Mouse (Mus musculus) layer of hippocampus, adult 9-11 months (tissue): ENCODE data around the gene Cnot8.
"Not testable (repeated sequence)": the region's sequence is repeated elsewhere in the genome, so short reads cannot be mapped to it uniquely, and the experiment has no call there.

Source experiments
- DNase-seq: peaks from one replicate; pipeline ENCODE4 v3.0.0; 2022

Gene Cnot8

GRCm38 (mm10) chr11:58103697-58104306 lies at the start of gene Cnot8:
Gene Cnot8 (plus strand): TSS chr11:58104153.
- peak; percentile 99 for DNase-seq

DNA sequence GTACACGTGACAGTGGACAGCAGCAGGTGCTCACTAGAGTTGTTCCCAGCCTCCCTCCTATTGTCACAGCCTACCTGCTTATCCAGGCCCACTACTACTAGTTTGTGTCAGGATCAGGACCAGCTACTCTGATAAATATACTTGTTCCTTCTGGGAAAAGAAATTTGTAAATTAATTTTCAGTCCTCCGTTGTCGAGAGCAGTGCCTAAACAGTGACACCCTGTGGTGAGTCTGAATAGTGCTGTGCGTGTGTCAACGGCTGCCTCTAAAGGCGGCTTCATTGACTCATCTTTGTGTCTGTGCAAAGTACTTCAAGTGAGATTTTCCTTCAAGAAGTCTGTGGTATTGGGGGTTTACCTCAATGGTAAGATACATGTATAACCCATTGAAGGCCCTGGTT lies 46.5 kb upstream of the Cnot8 start:
- no peak for DNase-seq

DNA sequence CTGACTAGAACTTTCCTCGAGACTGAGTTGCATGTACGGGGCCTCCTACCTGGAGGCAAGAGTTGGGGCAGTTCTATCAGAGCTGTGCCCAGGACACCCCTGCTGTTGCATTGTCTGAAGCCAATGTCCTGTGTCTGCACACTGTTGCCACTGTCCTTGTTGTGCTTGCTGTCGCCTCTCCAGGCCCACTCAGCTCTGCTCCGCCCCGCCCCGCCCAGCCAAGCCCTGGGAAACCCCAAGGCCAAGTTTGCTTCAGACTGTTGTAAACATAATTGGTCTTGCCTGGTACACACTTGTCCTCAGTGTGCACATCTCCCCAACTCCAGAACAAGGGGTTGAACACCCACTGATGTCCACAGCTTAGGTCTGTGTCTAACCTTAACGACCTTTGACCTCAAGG lies 44.2 kb upstream of the Cnot8 start:
- not testable (repeated sequence) for DNase-seq

- DNase-seq = not testable (repeated sequence)
These were observed 42.7 kb upstream of the Cnot8 start for GRCm38 (mm10) chr11:58061218-58061617.

- DNase-seq = no peak
These were observed 41.4 kb upstream of the Cnot8 start for GRCm38 (mm10) chr11:58062586-58062985.

GRCm38 (mm10) chr11:58065025-58065424 lies 38.9 kb upstream of the Cnot8 start:
- DNase-seq = no peak

DNA sequence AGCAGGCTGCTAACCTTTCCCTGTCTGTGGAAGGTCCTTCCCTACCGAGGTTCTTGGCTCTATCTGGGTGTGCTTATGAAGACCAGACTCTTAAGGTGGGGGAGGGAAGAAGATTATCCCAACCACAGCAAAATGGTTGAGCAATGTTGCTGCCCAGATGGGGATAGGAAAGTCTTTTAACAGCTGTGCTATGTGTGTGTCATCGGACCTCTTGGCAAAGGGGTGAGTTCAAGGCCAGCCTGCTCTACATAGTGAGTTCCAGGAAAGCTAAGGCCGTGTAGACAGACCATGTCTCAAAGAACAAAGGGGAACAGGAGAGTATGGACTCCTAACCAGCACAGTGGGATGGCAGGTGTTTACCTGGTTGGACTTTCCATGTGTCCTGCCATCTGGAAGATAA lies 31.0 kb upstream of the Cnot8 start:
- DNase-seq = no peak

DNA sequence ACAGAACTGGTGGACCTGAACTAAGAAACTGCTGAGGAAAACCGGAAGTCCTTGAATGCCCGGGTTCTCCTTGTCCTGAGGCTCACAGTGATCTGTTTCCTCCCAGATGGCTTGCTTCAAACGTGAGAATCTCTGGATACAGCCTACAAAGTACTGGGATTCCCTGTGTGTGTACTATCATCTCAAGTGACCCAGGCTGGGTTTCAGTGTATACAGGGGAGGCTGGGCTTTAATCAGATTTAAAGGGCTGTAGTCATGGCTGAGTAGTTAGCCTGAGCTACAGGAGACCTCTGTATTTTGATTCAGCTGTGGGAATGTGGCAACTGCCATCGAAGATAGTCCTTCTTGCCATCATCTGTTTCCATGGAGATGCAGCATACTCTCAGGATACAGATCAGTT lies 26.7 kb upstream of the Cnot8 start:
- DNase-seq = no peak

GRCm38 (mm10) chr11:58081716-58082115 lies 22.2 kb upstream of the Cnot8 start:
- no peak for DNase-seq

DNA sequence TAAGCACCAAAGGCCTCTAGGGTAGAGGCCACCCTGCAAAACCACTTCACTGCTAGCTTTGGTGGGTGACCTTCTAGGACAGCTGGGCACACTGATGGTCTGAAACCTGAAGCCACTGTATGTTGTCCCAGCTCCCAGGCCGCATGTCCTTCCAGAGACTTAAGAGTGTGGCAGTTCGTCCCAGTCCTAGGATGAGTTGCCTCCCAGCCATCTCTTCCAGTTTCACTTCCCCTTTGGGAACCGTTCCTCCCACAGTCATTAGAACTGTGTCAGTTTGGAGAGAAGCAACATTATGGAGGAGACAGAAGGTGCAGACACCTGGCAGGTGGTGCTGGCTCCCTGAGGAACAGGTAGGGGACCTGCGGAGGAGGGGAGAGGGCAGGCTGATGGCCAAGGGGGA lies 11.4 kb upstream of the Cnot8 start:
- DNase-seq = no peak

GRCm38 (mm10) chr11:58093021-58093528 lies 10.9 kb upstream of the Cnot8 start, which contains the start of gene Gm12248:
Gene Gm12248 (minus strand): TSS chr11:58093134.
- DNase-seq = peak; percentile 14

- DNase-seq = no peak
These were observed 9.2 kb upstream of the Cnot8 start for GRCm38 (mm10) chr11:58094766-58095165.

GRCm38 (mm10) chr11:58095561-58095960 lies 8.4 kb upstream of the Cnot8 start:
- no peak for DNase-seq

DNA sequence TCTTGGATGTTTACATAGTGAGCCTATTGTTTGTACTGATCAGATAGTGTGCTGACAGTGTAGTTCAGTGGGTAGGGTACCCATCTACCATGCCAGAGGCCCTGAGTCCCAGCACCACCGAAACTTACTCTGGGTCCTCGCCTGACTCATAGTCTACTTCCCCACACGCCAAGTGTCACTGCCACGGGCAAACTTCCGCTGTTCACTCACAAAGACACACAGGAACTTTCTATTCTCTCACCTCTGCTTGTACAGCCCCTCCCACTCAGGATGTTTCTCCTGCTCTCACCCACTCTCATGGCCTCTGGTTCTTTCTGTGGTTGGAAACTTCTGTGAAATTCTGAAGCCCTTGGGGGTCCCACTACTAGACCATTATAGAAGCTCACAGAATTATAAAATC lies 7.8 kb upstream of the Cnot8 start:
- no peak for DNase-seq

DNA sequence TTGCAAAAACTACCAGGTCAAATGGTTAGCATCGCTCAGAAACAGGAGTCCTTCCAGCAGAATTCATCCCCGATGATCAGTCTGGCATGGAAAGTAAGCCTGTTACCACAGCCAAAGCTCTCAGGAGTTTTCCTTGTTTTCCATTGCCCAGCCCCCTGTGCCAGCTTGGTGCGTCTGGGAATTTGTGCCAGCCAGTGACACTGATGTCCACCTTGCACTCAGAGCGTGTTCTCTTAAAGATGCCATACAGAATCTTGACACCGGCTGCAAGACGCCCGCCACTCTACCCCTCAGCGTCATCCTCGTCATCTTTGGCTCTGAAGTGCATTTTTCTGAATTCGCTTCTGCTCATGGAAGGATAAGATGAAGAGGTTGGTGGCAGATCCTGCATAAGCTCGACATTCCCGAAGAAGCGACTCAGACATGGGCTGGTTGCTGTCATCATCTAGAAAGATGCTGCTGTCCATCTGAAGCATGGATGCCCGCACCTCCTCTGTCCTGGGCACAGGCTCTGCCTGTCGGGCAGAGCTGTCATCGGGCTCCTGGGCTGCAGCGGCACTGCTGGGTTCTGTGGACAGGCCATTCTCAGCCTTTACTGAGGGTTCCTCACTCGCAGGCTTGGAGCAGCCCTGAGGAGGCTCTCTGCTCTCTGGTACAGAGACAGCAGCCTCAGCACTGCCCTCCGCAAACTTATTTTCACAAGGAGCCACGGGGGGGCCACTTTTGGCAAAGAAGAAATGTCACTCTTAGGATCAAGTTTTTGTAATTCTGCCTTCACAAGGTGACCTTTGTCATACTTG lies 6.9 kb upstream of the Cnot8 start:
- DNase-seq = no peak

DNA sequence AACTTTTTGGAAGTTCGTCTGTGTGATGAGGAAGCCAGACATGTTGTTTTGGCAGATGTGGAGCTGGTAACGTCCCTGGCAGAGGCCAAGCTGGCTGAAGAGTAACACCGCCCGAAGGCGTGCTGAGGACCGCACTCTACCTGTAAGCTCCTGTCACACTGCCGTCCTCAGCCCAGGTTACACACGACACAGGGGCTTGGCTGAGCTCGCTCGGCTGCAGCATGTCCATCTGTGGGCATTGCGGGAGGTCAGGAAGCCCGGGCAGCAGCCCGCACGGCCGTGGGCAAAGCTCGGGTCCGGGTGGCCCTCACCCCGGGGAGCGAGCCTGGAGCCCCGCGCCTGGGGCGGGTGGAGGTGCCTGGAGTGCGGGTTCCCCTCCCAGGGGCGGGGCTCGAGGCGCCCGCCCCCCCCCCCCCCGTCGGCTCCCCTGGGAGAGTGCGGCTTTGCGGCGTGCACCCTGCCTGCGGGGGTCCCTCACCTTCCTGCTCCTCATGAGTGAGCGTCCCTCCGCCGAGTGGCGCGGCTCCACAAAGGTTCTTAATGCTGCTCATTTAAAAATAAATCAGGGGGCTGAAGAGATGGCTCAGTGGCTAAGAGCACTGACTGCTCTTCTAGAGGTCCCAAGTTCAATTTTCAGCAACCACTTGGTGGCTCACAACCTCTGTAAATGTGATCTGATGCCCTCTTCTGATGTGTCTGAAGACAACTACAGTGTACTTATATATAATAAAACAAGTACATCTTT lies 6.2 kb upstream of the Cnot8 start:
- DNase-seq = no peak

DNA sequence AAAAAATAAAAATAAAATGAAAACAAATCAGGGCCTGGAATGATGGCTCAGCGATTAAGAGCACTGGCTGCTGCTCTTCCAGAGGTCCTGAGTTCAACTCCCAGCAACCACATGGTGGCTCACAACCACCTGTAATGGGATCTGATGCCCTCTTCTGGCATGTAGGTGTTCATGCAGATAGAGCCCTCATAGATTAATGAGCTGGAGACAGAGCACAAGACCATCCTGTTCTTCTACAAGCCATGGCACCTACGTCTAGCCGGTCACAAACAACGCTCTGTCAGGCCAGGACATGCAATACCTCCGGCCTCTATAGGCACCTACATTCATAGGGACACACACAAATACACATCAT lies 5.6 kb upstream of the Cnot8 start:
- DNase-seq = not testable (repeated sequence)

- no peak for DNase-seq
These were observed 3.9 kb upstream of the Cnot8 start for GRCm38 (mm10) chr11:58100006-58100405.

GRCm38 (mm10) chr11:58101194-58101720 lies 2.7 kb upstream of the Cnot8 start:
- no peak for DNase-seq

- DNase-seq = no peak
These were observed 1.8 kb upstream of the Cnot8 start for GRCm38 (mm10) chr11:58102146-58102545.

- DNase-seq = no peak
These were observed 1.2 kb upstream of the Cnot8 start for GRCm38 (mm10) chr11:58102581-58103343.

- no peak for DNase-seq
These were observed 654 bp upstream of the Cnot8 start for GRCm38 (mm10) chr11:58103344-58103653.

DNA sequence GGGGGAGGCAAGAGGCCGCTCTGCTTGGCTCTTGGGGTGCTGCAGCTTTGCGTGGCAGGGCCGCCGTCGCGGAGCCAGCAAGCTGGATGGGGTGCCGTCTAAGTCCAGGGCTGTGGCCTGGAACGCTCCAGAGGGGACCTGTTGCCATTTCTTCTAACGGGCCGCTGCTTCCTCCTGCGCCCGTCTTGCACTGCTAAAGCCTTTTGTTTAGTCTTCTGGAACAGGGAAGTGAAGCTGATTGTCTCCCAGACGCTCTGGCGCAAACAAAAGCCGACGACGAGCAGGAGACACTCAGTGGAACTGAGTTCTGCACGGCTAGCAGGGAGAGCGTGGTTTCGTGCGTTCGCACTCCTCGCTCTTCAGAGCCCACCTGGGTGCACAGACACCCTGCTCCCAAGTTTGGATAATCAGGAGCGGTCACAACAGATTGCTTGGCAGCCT lies 418 bp downstream of the Cnot8 start:
- peak; percentile 60 for DNase-seq
